ENCODE assay signal across 11 mouse cellular contexts in the genomic region with DNA sequence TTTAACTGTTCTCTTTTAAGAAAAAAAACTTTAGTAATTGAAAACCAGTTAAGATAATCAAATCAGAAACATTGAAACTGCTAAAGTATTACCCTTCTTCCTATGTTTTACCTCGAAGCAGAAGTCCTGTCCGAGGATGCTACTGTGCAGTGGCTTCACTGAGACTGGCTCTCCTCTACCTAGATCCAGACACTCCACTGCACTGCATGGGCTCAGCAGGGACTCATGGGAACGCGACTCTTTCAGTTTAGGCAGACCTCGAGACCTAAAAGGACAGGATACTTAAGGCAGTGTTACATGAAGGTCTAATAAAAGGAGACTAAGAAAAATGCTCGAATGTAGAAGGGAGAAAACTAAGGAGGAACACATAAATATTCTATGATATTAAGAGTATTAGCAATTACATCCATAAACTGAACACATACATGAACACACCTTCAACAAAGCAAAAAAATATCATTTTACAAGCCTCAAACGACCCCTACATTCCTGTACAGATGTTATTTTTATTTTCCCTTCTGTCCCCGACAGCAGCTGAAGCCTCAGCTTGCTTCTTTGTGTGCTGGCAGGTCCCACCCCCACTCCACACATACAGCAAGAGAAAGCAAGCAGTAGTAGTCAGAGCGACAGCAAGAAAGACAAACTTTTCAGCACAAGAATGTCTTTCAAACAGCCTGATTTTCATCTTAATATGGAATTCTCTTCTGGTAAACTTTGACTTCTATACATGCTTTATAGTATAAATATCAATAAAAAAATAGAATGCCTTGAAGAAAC.
DNase-seq lines count a peak whose midpoint lies in the region; ATAC-seq and TF ChIP-seq lines count a peak whose summit lies in the region.
"Had no signal": no experiment of that assay in that cellular context is flagged by ENCODE, and none has a peak within 500 bp of the region (broad histone marks: within the 10 kb centered on the region; RNA-seq: fewer than 3 reads in every experiment).

No protein-coding gene starts in this region.

- H3K4me1 ChIP-seq in forebrain, embryonic 11.5 days (replicated peaks; ENCODE audit: control insufficient read depth, insufficient read depth, low read length), result peaks cover 10% of the 10 kb centered on the region
- 0 out of 2 replicates have a peak, but pooled peaks cover 5% of the 10 kb centered on the region for H3K4me1 ChIP-seq in forebrain, postnatal 0 days (ENCODE audit: insufficient read depth)
- peaks cover 5 to 31% of the 10 kb centered on the region in 2 experiments for H3K4me1 ChIP-seq in heart, embryonic 14.5 days (ENCODE audit: control insufficient read depth in 2 of 2, insufficient read depth in 2 of 2, low read length in 2 of 2)
- peaks cover 50% of the 10 kb centered on the region for H3K4me1 ChIP-seq in midbrain, embryonic 10.5 days

- no peak for ATAC-seq in forebrain, embryonic 11.5 days (replicated peaks; ENCODE audit: low FRiP score)
- ATAC-seq in forebrain, postnatal 0 days, result no peak
- ATAC-seq in heart, embryonic 14.5 days (ENCODE audit: insufficient number of reproducible peaks, insufficient read depth, low FRiP score, low read depth), result no peak
- ATAC-seq in granulocyte monocyte progenitor cell, adult 5-6 weeks (replicated peaks; ENCODE audit: poor library complexity, severe bottlenecking), result no peak
- ATAC-seq: intestine, postnatal 0 days had no signal

- TF ChIP-seq CTCF in forebrain, postnatal 0 days (IDR thresholded peaks at IDR 0.05; ENCODE audit: low read depth), result no peak
- TF ChIP-seq CTCF in brain, embryonic 14.5 days (IDR thresholded peaks at IDR 0.05; ENCODE audit: borderline replicate concordance, extremely low read depth, insufficient read depth, insufficient read length), result no peak

- H3K27ac ChIP-seq in forebrain, embryonic 11.5 days (ENCODE audit: low read depth, low read length), result no peak overlapping the region
- no peak overlapping the region for H3K27ac ChIP-seq in forebrain, postnatal 0 days (ENCODE audit: low read depth, low read length)
- peak overlapping the region; percentile 78 to 83 for H3K27ac ChIP-seq in heart, embryonic 14.5 days (replicated peaks in 1 of 2; ENCODE audit: control insufficient read depth in 1 of 2, insufficient read depth in 1 of 2, low read depth in 2 of 2, low read length in 2 of 2)
- peak overlapping the region; percentile 75 for H3K27ac ChIP-seq in midbrain, embryonic 10.5 days (replicated peaks)

- peak overlapping the region; percentile 19; the same call in 1 of the 2 replicates for H3K4me2 ChIP-seq in forebrain, embryonic 11.5 days (ENCODE audit: low read depth, low read length, severe bottlenecking)
- no peak overlapping the region for H3K4me2 ChIP-seq in forebrain, postnatal 0 days (ENCODE audit: low read depth)
- H3K4me2 ChIP-seq in heart, embryonic 14.5 days (ENCODE audit: low read length), result peak overlapping the region; percentile 52

- TF ChIP-seq POLR2A in brain, embryonic 14.5 days (IDR thresholded peaks at IDR 0.05; ENCODE audit: borderline replicate concordance, extremely low read depth, insufficient read depth, insufficient read length, poor library complexity, severe bottlenecking), result no peak

- no peaks in the 10 kb centered on the region for H3K36me3 ChIP-seq in forebrain, embryonic 11.5 days (ENCODE audit: control insufficient read depth, insufficient read depth, low read length)
- peaks cover 7% of the 10 kb centered on the region; the same call in 1 of the 2 replicates for H3K36me3 ChIP-seq in forebrain, postnatal 0 days (ENCODE audit: insufficient read depth)
- peaks cover 8% of the 10 kb centered on the region for H3K36me3 ChIP-seq in heart, embryonic 14.5 days (ENCODE audit: control insufficient read depth, insufficient read depth, low read length)
- H3K36me3 ChIP-seq in midbrain, embryonic 10.5 days, result peaks cover 22% of the 10 kb centered on the region

- DNase-seq in forebrain, embryonic 11.5 days (ENCODE audit: low spot score), result no peak
- no peak for DNase-seq in forebrain, postnatal 0 days
- peak; percentile 65 for DNase-seq in brain, embryonic 14.5 days (ENCODE audit: low read depth)
- no peak for DNase-seq in midbrain, embryonic 10.5 days (ENCODE audit: low spot score)
- DNase-seq in cerebellum, adult 8-10 months, result no peak
- no peak for DNase-seq in gastrocnemius, postnatal 36 days
- DNase-seq: cerebellum, postnatal 25 days; layer of hippocampus, postnatal 36 days had no signal

- no peaks in the 10 kb centered on the region for H3K27me3 ChIP-seq in forebrain, embryonic 11.5 days (ENCODE audit: control insufficient read depth, insufficient read depth, low read length)
- H3K27me3 ChIP-seq in forebrain, postnatal 0 days (ENCODE audit: insufficient read depth, low read length), result no peaks in the 10 kb centered on the region
- no peaks in the 10 kb centered on the region for H3K27me3 ChIP-seq in heart, embryonic 14.5 days (ENCODE audit: control insufficient read depth, insufficient read depth, low read length)
- no peaks in the 10 kb centered on the region for H3K27me3 ChIP-seq in midbrain, embryonic 10.5 days (ENCODE audit: low read depth, poor library complexity, severe bottlenecking)

- H3K9me3 ChIP-seq in forebrain, embryonic 11.5 days (ENCODE audit: control insufficient read depth, low read length), result no peaks in the 10 kb centered on the region
- H3K9me3 ChIP-seq in forebrain, postnatal 0 days (ENCODE audit: low read length), result no peaks in the 10 kb centered on the region
- H3K9me3 ChIP-seq in heart, embryonic 14.5 days (ENCODE audit: control insufficient read depth, low read length), result no peaks in the 10 kb centered on the region
- no peaks in the 10 kb centered on the region for H3K9me3 ChIP-seq in midbrain, embryonic 10.5 days (replicated peaks)

- peak overlapping the region; percentile 2; the same call in 1 of the 2 replicates for H3K9ac ChIP-seq in forebrain, embryonic 11.5 days (ENCODE audit: low read length)
- no peak overlapping the region for H3K9ac ChIP-seq in forebrain, postnatal 0 days
- peak overlapping the region; percentile 46 for H3K9ac ChIP-seq in heart, embryonic 14.5 days (ENCODE audit: low read length)

- intact Hi-C loops in gastrocnemius, postnatal 36 days (cut with DNase I), result no loop called here

- WGBS in forebrain, embryonic 11.5 days, result 23% methylated on average over 9 of the region's 9 CpGs
- WGBS in forebrain, postnatal 0 days, result 19% methylated on average over 9 of the region's 9 CpGs
- 25% methylated on average over 9 of the region's 9 CpGs for whole genome bisulfite sequencing in heart, embryonic 14.5 days
- WGBS in midbrain, embryonic 10.5 days, result 39% methylated on average over 9 of the region's 9 CpGs

- H3K4me3 ChIP-seq in forebrain, embryonic 11.5 days (ENCODE audit: low read depth, low read length), result no peak overlapping the region
- H3K4me3 ChIP-seq in forebrain, postnatal 0 days (ENCODE audit: low read depth, low read length), result no peak overlapping the region
- H3K4me3 ChIP-seq in heart, embryonic 14.5 days (ENCODE audit: control insufficient read depth in 1 of 2, insufficient read depth in 1 of 2, low read depth in 1 of 2, low read length in 2 of 2), result peak overlapping the region; percentile 13 to 23; a peak in 3 of 4 replicates
- peak overlapping the region; percentile 28 for H3K4me3 ChIP-seq in midbrain, embryonic 10.5 days

Comparison
In these comparisons a context has a peak if more than half of its experiments do, and no peak if none do; other contexts are left out.
1. H3K27ac ChIP-seq: peak in heart, embryonic 14.5 days (2 of 2) and midbrain, embryonic 10.5 days (single experiment); none in forebrain, embryonic 11.5 days (single experiment) and forebrain, postnatal 0 days (single experiment).
2. H3K4me3 ChIP-seq: peak in heart, embryonic 14.5 days (2 of 2) and midbrain, embryonic 10.5 days (single experiment); none in forebrain, embryonic 11.5 days (single experiment) and forebrain, postnatal 0 days (single experiment).